Mouse (Mus musculus): Measurements from ENCODE around the gene Acadvl.

DNA sequence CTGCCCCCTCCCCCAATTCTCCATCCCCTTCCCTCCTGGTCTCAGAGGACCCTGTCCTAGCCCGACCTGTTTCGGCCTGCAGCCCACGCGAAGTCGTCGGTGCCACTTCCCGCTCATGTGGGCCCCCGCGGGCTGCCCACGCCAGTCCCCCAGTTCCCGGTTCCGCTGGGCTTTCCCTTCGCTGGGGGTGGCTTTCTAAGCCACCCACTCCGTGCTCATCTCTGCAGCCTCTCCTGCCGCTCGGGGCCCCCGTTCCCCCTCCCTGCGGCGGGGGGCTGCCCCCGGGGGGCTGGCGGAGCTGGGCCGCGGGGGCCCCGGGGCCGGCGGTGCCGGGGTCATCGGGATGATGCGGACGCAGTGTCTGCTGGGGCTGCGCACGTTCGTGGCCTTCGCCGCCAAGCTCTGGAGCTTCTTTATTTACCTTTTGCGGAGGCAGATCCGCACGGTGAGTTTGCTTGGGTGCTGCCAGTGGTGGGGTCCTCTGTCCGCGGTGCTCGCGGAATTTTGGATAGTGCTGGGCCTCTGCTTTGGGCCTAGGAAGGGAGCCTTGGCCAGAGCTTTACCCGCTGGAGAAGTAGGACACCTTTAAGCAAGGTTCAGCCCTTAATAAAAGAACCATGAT, 34.0 kb downstream of the Acadvl start, which contains the start of gene Ctdnep1:
- TF ChIP-seq TAL1 (IDR thresholded peaks at IDR 0.05; ENCODE audit: low read length) (no peak), GATA1 (IDR thresholded peaks at IDR 0.05; ENCODE audit: low read length) (no peak)
